Mouse (Mus musculus) neural tube, embryonic 15.5 days (tissue): ENCODE measurements around the gene Msh3. TPM values are rescaled to one million over a fixed set of nuclear protein-coding genes. Genes with fewer than 3 reads are reported as not detected.
A peak's percentile ranks its signal among the peaks of the same experiment; 100 is the strongest.

ENCODE experiments used
- ATAC-seq: fragments of 200-750 bp; cut with Nextera tagmentation; 2 replicates; pipeline ENCODE4 v1.8.0; 2017; ENCODE audit warnings: mild to moderate bottlenecking, moderate TSS enrichment, moderate library complexity; ENCODE audit not compliant: low FRiP score
- H3K27ac ChIP-seq: fragments of 300-500 bp; sonication (generic); replicated peaks from 2 replicates; pipeline ENCODE4 v1.5.1; 2015; ENCODE audit warnings: mild to moderate bottlenecking, inconsistent platforms
- H3K27me3 ChIP-seq: fragments of 300-500 bp; sonication (generic); replicated peaks from 2 replicates; pipeline ENCODE4 v1.6.1; 2015; ENCODE audit warnings: inconsistent platforms
- H3K36me3 ChIP-seq: fragments of 300-500 bp; sonication (generic); 2 replicates; pipeline ENCODE4 v1.6.1; 2015; ENCODE audit warnings: inconsistent platforms
- H3K4me1 ChIP-seq: fragments of 300-500 bp; sonication (generic); 2 replicates; pipeline ENCODE4 v1.6.1; 2015; ENCODE audit warnings: inconsistent platforms
- H3K4me2 ChIP-seq: fragments of 300-500 bp; sonication (generic); 2 replicates; pipeline ENCODE4 v1.6.1; 2015; ENCODE audit warnings: inconsistent platforms, mild to moderate bottlenecking, moderate library complexity
- H3K4me3 ChIP-seq: fragments of 300-500 bp; sonication (generic); replicated peaks from 2 replicates; pipeline ENCODE4 v1.5.1; 2015; ENCODE audit warnings: mild to moderate bottlenecking, inconsistent platforms
- H3K9ac ChIP-seq: fragments of 300-500 bp; sonication (generic); replicated peaks from 2 replicates; pipeline ENCODE4 v1.6.1; 2015; ENCODE audit warnings: mild to moderate bottlenecking, inconsistent platforms
- H3K9me3 ChIP-seq: fragments of 300-500 bp; sonication (generic); replicated peaks from 2 replicates; pipeline ENCODE4 v1.6.1; 2016; ENCODE audit warnings: inconsistent platforms
- WGBS: fragments of 180-500 bp; shearing (Covaris S2); methylation state at CpG from one replicate; pipeline ENCODE4 v1.1.7; 2015; ENCODE audit warnings: mixed read lengths; 5-methylcytosine and 5-hydroxymethylcytosine counted together
- polyA plus RNA-seq: library from polyadenylated mRNA; unstranded; fragments of >200 nt; fragmentation: Nextera tagmentation; extraction: Ambion mirVana; gene quantifications from 2 replicates; pipeline ENCODE4 v1.2.1, GENCODE M21; 2015

Msh3 gene
- polyA plus RNA-seq, 1 experiment from 2014 or later = 24.0 TPM

DNA sequence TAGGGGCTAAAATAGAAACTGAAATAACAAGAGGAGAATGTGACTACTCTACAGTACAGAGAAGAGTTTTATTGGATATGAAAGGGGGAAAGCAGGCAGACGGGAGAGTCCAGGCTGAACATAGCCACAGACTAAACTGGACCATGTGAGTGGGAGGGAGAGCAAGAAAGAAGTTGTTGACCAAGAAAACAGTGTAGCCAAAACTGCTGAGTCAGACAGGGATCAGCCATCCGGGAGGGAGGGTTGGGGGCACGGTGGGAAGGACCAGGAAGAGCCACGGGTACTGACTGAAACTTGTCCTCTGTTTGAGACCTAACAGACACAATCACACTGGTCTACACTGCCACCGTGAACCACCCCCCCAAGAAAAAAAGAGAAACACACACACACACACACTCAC is 28.8 kb downstream of the Msh3 start:
- WGBS = 88% methylated on average over 5 of the region's 5 CpGs

GRCm38 (mm10) chr13:92320770-92321169 is 34.0 kb downstream of the Msh3 start:
- Histone ChIP-seq H3K9ac (no peak overlapping the region), H3K4me1 (no peaks in the 10 kb centered on the region), H3K9me3 (no peaks in the 10 kb centered on the region), H3K4me2 (no peak overlapping the region), H3K27ac (no peak overlapping the region), H3K27me3 (no peaks in the 10 kb centered on the region), H3K36me3 (peaks cover 10% of the 10 kb centered on the region), H3K4me3 (no peak overlapping the region)
- WGBS = 93% methylated on average over 5 of the region's 5 CpGs
- ATAC-seq = no peak

More for the DNA sequence above, 28.8 kb downstream of the Msh3 start:
- no peaks in the 10 kb centered on the region for H3K4me1 ChIP-seq
- H3K36me3 ChIP-seq = peaks cover 4% of the 10 kb centered on the region; the same call in 1 of the 2 replicates
- no peak overlapping the region for H3K4me3 ChIP-seq
- no peaks in the 10 kb centered on the region for H3K9me3 ChIP-seq
- no peak overlapping the region for H3K9ac ChIP-seq
- no peak for ATAC-seq
- no peaks in the 10 kb centered on the region for H3K27me3 ChIP-seq
- H3K27ac ChIP-seq = no peak overlapping the region
- no peak overlapping the region for H3K4me2 ChIP-seq

GRCm38 (mm10) chr13:92314613-92315012 is 40.2 kb downstream of the Msh3 start:
- WGBS = 90% methylated on average over 5 of the region's 5 CpGs
- Histone ChIP-seq H3K27ac (no peak overlapping the region), H3K36me3 (peaks cover 9% of the 10 kb centered on the region; the same call in 1 of the 2 replicates), H3K9me3 (no peaks in the 10 kb centered on the region), H3K4me2 (no peak overlapping the region), H3K9ac (no peak overlapping the region), H3K4me1 (no peaks in the 10 kb centered on the region), H3K27me3 (no peaks in the 10 kb centered on the region), H3K4me3 (no peak overlapping the region)
- no peak for ATAC-seq

DNA sequence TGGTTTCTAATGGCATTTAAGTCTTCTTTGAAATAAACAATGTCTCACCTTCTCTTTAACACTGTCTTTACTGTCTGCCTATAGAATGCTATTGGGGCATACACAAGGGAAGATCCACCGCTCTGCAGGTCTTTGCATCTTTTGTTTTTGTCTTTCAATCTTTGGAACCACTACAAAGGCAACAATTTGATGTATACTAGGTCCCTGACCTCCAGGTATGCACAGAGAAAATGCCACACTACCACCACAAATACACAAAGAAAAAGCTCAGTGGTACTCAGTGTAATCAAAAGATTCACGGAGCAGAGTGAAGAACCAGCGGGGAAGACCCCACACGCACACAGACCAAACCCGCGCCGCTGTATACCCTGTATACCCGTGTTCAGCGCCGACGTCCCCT is 49.1 kb downstream of the Msh3 start, which contains the start of gene Gm20379:
Gm20379 (plus strand) TSS at position 301 of the 400 bp plus-strand sequence.
- no peaks in the 10 kb centered on the region for H3K9me3 ChIP-seq
- WGBS = 98% methylated on average over 11 of the region's 11 CpGs

GRCm38 (mm10) chr13:92304291-92304690 is 50.5 kb downstream of the Msh3 start:
- no peak for ATAC-seq
- no peak overlapping the region for H3K9ac ChIP-seq
- no peaks in the 10 kb centered on the region for H3K27me3 ChIP-seq
- H3K4me2 ChIP-seq = no peak overlapping the region
- no peak overlapping the region for H3K4me3 ChIP-seq
- no peaks in the 10 kb centered on the region for H3K4me1 ChIP-seq
- no peaks in the 10 kb centered on the region for H3K9me3 ChIP-seq
- 96% methylated on average over 5 of the region's 5 CpGs for WGBS
- H3K27ac ChIP-seq = no peak overlapping the region
- peaks cover 24% of the 10 kb centered on the region for H3K36me3 ChIP-seq

More for the DNA sequence above, 49.1 kb downstream of the Msh3 start, which contains the start of gene Gm20379:
- Histone ChIP-seq H3K27ac (no peak within 1 kb of the TSS), H3K4me1 (no peaks in the 10 kb centered on the region), H3K36me3 (peaks cover 16% of the 10 kb centered on the region), H3K27me3 (no peaks in the 10 kb centered on the region), H3K4me2 (no peak within 1 kb of the TSS), H3K4me3 (no peak within 1 kb of the TSS), H3K9ac (no peak within 1 kb of the TSS)
- no peak for ATAC-seq

DNA sequence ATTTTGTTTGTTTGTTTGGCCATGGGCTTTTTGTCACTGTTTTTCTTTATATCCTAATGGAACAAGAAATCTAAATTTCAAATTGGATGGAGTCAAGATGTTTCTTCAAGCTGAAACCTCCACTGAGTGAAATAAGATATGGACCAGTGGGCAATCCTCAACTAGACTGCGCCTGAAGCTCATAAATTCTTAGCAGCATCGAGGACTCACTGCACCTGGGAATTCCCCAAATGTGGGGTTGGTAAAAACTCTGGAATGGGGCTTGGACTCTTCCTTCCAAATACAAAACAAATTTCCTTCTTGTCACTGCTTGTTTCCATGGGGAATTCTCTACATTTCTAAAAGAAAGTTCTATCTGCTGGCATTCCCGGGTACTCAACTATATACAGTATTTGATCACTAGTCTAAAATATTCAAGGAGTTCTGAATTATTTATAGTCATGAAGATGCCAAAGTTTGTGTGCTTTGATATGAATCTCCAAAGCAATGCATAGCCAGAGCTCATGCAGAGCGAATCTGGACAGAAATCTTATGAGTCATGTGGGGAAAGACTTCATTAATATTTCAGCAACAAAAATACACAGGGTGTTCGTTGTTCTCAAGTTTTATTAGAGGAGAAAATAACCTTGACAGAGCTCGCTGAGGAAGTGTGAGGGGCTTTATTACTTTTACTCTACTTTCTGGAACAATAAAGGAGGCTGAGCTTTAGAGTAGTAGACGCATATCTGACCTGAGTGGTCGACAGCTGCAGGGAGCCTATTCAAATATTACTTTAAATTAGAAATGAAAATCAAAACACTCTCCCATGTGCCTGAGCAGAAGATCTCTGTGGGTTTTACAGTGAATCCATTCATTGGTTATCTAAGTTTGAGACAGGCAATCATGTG is 51.5 kb downstream of the Msh3 start:
- peaks cover 18% of the 10 kb centered on the region; the same call in 1 of the 2 replicates for H3K36me3 ChIP-seq
- no peak overlapping the region for H3K27ac ChIP-seq
- no peak overlapping the region for H3K4me3 ChIP-seq
- H3K4me2 ChIP-seq = no peak overlapping the region
- H3K9me3 ChIP-seq = no peaks in the 10 kb centered on the region
- 58% methylated on average over 8 of the region's 8 CpGs for WGBS
- no peak overlapping the region for H3K9ac ChIP-seq
- ATAC-seq = peak; percentile 62
- no peaks in the 10 kb centered on the region for H3K4me1 ChIP-seq
- H3K27me3 ChIP-seq = no peaks in the 10 kb centered on the region

- Histone ChIP-seq H3K9ac (no peak overlapping the region), H3K9me3 (no peaks in the 10 kb centered on the region), H3K27me3 (no peaks in the 10 kb centered on the region), H3K4me1 (no peaks in the 10 kb centered on the region), H3K4me2 (no peak overlapping the region), H3K27ac (no peak overlapping the region), H3K36me3 (peaks cover 13% of the 10 kb centered on the region; the same call in 1 of the 2 replicates), H3K4me3 (no peak overlapping the region)
- ATAC-seq = no peak
- 70% methylated on average over 4 of the region's 4 CpGs for WGBS
These were observed 52.3 kb downstream of the Msh3 start for GRCm38 (mm10) chr13:92302466-92302865.

GRCm38 (mm10) chr13:92301754-92302153 is 53.0 kb downstream of the Msh3 start:
- ATAC-seq = no peak

DNA sequence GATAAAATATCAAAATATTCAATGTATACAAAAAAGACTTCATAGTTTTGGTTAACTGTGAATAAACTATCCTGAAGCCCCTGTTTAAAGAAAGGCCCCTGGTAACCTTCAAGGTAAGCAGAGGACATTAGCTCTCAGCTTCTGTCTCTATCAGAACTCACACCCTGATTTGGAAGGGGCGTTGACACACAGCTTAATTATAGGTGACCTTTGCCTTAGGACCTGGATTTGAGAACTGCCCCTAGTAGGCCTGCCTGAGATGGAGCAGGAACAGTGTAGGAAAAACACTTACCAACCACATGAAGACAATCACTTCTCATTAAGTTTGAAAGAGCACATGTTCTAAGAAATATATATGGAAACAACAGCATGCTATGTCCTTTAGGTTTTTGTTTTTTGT is 55.3 kb downstream of the Msh3 start:
- H3K4me3 ChIP-seq = no peak overlapping the region
- H3K9me3 ChIP-seq = no peaks in the 10 kb centered on the region
- no peaks in the 10 kb centered on the region for H3K4me1 ChIP-seq
- WGBS = 93% methylated on average over 1 of the region's 1 CpGs
- no peak overlapping the region for H3K9ac ChIP-seq
- no peaks in the 10 kb centered on the region for H3K27me3 ChIP-seq
- no peak overlapping the region for H3K4me2 ChIP-seq
- ATAC-seq = no peak
- H3K27ac ChIP-seq = no peak overlapping the region
- H3K36me3 ChIP-seq = 0 out of 2 replicates have a peak, but pooled peaks cover 14% of the 10 kb centered on the region

More at GRCm38 (mm10) chr13:92301754-92302153, 53.0 kb downstream of the Msh3 start:
- 74% methylated on average over 4 of the region's 4 CpGs for WGBS
- H3K9ac ChIP-seq = no peak overlapping the region
- peaks cover 13% of the 10 kb centered on the region; the same call in 1 of the 2 replicates for H3K36me3 ChIP-seq
- H3K27me3 ChIP-seq = no peaks in the 10 kb centered on the region
- no peak overlapping the region for H3K4me3 ChIP-seq
- H3K4me1 ChIP-seq = no peaks in the 10 kb centered on the region
- no peaks in the 10 kb centered on the region for H3K9me3 ChIP-seq
- H3K4me2 ChIP-seq = no peak overlapping the region
- H3K27ac ChIP-seq = no peak overlapping the region

GRCm38 (mm10) chr13:92297021-92297420 is 57.8 kb downstream of the Msh3 start:
- Histone ChIP-seq H3K36me3 (0 out of 2 replicates have a peak, but pooled peaks cover 17% of the 10 kb centered on the region), H3K27me3 (no peaks in the 10 kb centered on the region), H3K4me2 (no peak overlapping the region), H3K4me1 (no peaks in the 10 kb centered on the region), H3K9me3 (no peaks in the 10 kb centered on the region), H3K4me3 (no peak overlapping the region), H3K9ac (no peak overlapping the region), H3K27ac (no peak overlapping the region)
- 96% methylated on average over 2 of the region's 2 CpGs for WGBS
- no peak for ATAC-seq

DNA sequence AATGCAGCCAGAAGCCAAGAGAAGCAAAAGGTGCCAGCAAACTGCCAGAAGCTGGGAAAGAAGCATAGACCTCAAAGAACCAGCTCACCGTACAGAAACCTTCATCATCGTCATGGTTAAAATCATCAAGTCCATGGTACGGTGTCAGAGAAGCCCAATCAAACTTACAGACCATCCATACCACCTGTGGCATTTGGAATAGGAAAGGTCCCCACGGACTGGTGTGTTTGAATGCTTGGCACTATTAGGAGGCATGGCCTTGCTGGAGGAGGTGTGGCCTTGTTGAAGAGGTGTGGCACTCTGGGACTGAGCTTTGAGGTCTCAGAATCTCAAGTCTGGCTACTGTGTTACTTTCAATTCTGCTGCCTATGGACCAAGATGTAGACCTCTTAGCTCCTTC is 58.3 kb downstream of the Msh3 start:
- H3K4me1 ChIP-seq = peaks cover 1% of the 10 kb centered on the region; the same call in 1 of the 2 replicates
- no peak overlapping the region for H3K4me2 ChIP-seq
- no peak overlapping the region for H3K27ac ChIP-seq
- no peaks in the 10 kb centered on the region for H3K9me3 ChIP-seq
- no peak for ATAC-seq
- 0 out of 2 replicates have a peak, but pooled peaks cover 17% of the 10 kb centered on the region for H3K36me3 ChIP-seq
- no peak overlapping the region for H3K9ac ChIP-seq
- no peak overlapping the region for H3K4me3 ChIP-seq
- WGBS = 97% methylated on average over 4 of the region's 4 CpGs
- no peaks in the 10 kb centered on the region for H3K27me3 ChIP-seq

GRCm38 (mm10) chr13:92293883-92294282 is 60.9 kb downstream of the Msh3 start:
- H3K4me2 ChIP-seq = no peak overlapping the region
- H3K27me3 ChIP-seq = no peaks in the 10 kb centered on the region
- H3K27ac ChIP-seq = no peak overlapping the region
- peaks cover 5% of the 10 kb centered on the region; the same call in 1 of the 2 replicates for H3K4me1 ChIP-seq
- H3K36me3 ChIP-seq = peaks cover 7% of the 10 kb centered on the region; the same call in 1 of the 2 replicates
- H3K4me3 ChIP-seq = no peak overlapping the region
- 88% methylated on average over 5 of the region's 5 CpGs for WGBS
- H3K9ac ChIP-seq = no peak overlapping the region
- ATAC-seq = no peak
- no peaks in the 10 kb centered on the region for H3K9me3 ChIP-seq
